Mouse (Mus musculus) layer of hippocampus, adult 2 months (tissue): ENCODE measurements at regions not wholly inside any gene's neighbourhood (a gene's known extent, or its start where the extent isn't known, plus 50 kb on each side); places are given as distances from the start of the nearest gene placed in this dataset.

Experiments used
- DNase-seq, 2 experiments: peaks; one replicate each; pipeline ENCODE4 v3.0.0; 2022; ENCODE audit warnings: low spot score in 2 of 2
- H3K27ac ChIP-seq: fragments of 200-600 bp; 2 replicates; pipeline ENCODE4 v1.8.1; 2022
- H3K4me3 ChIP-seq: fragments of 200-600 bp; 2 replicates; pipeline ENCODE4 v1.8.1; 2022; ENCODE audit warnings: mild to moderate bottlenecking
- CTCF ChIP-seq: fragments of 200-600 bp; conservative IDR thresholded peaks from 2 replicates; pipeline ENCODE4 v1.8.1; 2022; ENCODE audit warnings: antibody characterized with exemption, mild to moderate bottlenecking, moderate library complexity

GRCm38 (mm10) chr2:78453411-78453810, 414.5 kb upstream of the Ube2e3 start:
- Histone ChIP-seq H3K27ac (no peak overlapping the region), H3K4me3 (no peak overlapping the region)
- no peak for TF ChIP-seq CTCF
- no peak for DNase-seq

GRCm38 (mm10) chr2:78436816-78437215, 431.1 kb upstream of the Ube2e3 start:
- no peak for TF ChIP-seq CTCF
- H3K27ac ChIP-seq = no peak overlapping the region
- H3K4me3 ChIP-seq = no peak overlapping the region
- no peak for DNase-seq

DNA sequence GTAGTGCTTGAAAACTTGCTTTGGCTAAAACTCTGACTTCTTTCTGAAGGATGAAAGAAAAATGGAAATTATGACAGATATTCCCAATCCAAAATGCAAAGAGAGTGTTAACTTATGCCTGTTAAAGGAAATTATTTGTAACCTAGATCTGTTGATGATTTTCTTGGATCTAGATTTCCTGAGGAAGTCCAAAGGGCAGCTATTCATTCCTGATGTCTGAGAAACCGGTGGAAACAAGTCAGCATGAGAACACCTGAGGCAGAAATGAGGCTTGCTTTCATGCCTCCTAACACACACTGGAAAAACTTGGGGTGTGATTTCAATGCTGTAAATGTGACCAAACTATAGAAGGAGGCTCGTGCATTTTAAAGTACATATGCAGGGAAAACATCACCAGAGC, 432.9 kb upstream of the Ube2e3 start:
- Histone ChIP-seq H3K4me3 (no peak overlapping the region), H3K27ac (no peak overlapping the region)
- TF ChIP-seq CTCF = no peak
- DNase-seq = no peak

GRCm38 (mm10) chr2:78427659-78428336, 440.1 kb upstream of the Ube2e3 start:
- no peak for TF ChIP-seq CTCF
- H3K4me3 ChIP-seq = no peak overlapping the region

DNA sequence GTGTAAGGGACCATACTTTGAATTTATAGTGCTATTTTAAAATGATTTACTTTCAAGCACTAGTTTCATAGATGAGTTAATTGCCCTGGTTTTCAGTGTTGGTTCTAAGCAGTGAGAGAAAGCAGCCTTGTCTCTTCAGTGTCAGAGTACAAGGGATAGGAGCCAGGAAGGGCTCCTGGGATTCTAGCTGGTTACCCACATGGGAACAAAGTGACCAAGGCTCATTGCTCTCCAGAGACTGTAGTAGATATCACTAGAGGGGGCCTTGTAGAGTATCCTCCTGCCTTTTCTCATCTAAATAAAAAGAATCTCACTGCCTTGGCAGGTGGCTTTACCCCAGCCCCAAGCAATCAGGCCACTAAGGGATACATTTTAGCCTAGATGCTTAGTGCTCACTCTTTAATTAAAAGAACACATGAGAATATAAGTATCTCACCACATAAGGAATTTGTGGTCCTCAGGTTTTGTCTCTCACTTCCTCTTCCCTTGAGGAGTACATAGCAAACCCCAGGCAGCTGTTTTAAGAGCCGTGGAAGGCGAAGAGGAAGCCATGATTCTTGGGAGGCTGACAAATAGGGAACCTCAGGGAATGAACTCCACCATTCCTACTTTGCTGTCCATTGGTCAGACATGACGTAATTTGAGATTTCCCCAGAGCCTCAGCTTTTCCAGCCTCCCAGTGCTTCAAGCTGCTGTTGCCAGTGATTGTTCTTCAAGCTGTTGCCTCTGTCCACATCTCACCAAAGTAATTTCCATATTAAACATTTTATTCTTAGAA, 449.2 kb upstream of the Ube2e3 start:
- no peak overlapping the region for H3K4me3 ChIP-seq
- DNase-seq = no peak
- no peak for TF ChIP-seq CTCF
- no peak overlapping the region for H3K27ac ChIP-seq

More at GRCm38 (mm10) chr2:78427659-78428336, 440.1 kb upstream of the Ube2e3 start:
- DNase-seq = no peak
- no peak overlapping the region for H3K27ac ChIP-seq

DNA sequence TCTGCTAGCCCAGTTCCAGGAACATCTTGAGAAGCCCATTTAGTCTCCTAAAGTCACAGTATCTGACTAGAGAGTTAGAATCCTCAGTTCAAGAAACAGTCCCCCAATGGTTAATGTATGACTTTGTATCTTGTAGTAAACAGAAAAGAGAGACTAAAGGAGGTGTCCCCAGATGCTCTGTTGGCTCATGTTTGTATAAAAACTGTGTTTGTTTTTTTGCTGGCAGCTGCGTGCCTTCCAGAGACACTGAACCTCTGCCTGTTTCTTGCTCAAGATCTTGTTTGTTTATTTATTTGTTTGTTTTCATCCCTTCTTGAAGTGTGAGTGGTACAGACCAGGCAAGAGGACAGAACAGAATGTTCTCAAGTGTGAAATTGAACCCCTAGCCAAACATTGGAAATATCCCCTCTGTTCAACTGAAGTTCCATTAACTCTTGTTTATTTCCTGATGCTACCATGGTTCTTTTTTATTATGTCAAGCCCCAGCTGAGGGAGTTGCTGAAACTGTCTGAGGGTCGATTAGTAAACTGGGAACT, 451.3 kb upstream of the Ube2e3 start:
- no peak for TF ChIP-seq CTCF
- H3K27ac ChIP-seq = no peak overlapping the region
- H3K4me3 ChIP-seq = no peak overlapping the region
- DNase-seq = no peak

DNA sequence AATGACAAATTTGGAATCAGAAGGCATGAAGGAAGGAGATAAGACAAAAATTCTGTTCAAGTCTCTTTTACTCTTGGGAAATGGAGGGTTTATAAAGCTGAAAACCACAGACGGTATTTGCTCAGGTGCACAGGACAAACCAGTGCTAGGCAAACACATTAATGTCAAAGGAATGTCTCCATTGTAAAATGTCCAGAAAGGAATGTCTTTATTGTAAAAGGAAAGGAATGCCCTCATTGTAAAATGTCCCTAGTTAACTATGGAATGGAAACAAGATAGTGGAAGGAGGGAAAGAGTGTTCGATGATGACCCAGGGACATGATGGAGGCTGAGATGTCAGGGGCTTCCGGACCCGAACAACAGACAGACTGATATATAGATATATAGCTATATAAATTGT, 454.9 kb upstream of the Ube2e3 start:
- H3K4me3 ChIP-seq = no peak overlapping the region
- no peak for DNase-seq

DNA sequence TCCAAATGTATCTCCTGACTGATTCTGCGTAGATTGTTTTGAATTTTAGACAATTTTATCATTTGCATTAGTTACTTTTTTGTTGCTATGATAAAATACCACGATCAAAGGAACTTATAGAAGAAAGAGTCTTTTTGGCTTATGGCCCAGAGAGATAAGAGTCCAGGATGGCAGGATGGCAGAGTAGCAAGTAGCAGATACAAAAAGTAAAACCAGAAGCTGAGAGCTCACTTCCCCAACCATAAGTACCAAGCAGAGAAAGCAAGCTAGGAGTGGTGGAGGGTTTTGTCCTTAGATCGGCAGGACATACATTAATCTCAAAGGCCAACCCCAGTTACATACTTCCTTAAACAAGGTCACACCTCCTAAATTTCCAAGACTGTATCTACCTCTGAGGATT, 457.7 kb upstream of the Cwc22 start:
- Histone ChIP-seq H3K27ac (no peak overlapping the region), H3K4me3 (no peak overlapping the region)
- no peak for TF ChIP-seq CTCF
- no peak for DNase-seq

More for the DNA sequence above, 454.9 kb upstream of the Ube2e3 start:
- TF ChIP-seq CTCF = no peak
- no peak overlapping the region for H3K27ac ChIP-seq

DNA sequence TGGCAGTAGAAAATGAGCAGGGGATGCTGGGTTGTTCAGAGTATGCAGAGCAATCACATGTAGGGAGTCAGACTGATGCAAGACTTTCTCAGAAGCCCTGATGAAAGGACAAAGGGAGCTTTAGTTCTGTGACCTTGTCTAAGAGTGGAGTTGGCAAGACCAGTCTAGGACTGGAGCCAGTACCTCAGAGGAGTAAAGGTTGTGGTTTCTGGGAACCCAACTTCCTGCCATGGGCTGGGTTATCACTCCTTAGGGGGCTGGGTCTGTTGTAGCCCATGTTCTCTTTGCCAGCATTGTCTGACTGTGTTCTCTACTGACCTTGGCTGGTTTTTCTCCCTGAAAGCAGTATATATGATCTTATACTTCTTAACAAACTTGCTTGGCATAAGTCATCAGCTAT, 453.1 kb upstream of the Cwc22 start:
- no peak for TF ChIP-seq CTCF
- DNase-seq = no peak
- no peak overlapping the region for H3K4me3 ChIP-seq
- no peak overlapping the region for H3K27ac ChIP-seq

GRCm38 (mm10) chr2:78396924-78397323, 450.7 kb upstream of the Cwc22 start:
- no peak overlapping the region for H3K27ac ChIP-seq
- no peak for TF ChIP-seq CTCF
- no peak for DNase-seq

DNA sequence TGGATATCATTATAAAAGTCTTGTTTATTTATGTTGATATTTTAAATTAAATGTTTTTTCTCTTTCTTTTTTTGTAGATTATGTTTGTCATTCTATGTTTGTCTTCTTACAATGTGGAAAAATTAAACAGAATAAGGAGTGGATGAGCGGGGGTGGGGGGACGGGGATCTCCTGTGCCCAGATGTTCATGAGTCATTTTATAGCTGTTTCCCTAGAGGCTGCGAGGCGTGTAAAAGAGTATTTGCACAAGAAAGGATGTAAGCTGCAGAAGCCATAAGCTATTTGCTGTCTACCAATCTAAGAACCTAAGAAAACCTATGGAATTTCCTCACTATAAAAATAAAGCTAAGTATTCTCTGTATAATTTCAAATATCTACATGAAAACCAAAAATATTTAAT, 446.9 kb upstream of the Cwc22 start:
- H3K4me3 ChIP-seq = no peak overlapping the region
- TF ChIP-seq CTCF = no peak
- no peak overlapping the region for H3K27ac ChIP-seq
- DNase-seq = no peak

More at GRCm38 (mm10) chr2:78396924-78397323, 450.7 kb upstream of the Cwc22 start:
- H3K4me3 ChIP-seq = no peak overlapping the region

DNA sequence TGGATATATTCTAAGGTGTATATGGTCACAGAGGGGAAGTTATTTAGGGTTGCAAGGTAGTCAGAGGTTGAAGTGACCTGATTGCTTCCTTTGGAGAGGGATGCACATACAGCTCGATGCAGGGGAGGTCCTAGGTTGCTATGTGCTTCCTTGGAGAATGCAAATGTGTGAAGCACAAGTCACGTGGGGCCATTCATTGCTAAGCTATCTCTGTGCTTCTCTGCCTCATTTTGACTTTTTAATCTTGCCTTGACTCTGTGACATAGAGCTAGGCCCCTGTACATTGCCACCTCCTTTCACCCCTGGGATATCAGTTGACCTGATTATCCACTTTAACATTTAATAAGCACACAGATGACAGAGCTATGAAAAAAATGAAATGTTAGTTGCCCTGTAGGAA, 446.2 kb upstream of the Cwc22 start:
- no peak for DNase-seq
- TF ChIP-seq CTCF = no peak
- H3K27ac ChIP-seq = no peak overlapping the region
- H3K4me3 ChIP-seq = no peak overlapping the region

- no peak for TF ChIP-seq CTCF
- peak; percentile 29 to 53 for DNase-seq
- no peak overlapping the region for H3K4me3 ChIP-seq
- peak overlapping the region; percentile 54; the same call in 1 of the 2 replicates for H3K27ac ChIP-seq
Observed at GRCm38 (mm10) chr2:78388001-78388400, 441.8 kb upstream of the Cwc22 start.
